Mouse (Mus musculus): ENCODE data around the gene Megf6. TPM values are rescaled to one million over a fixed set of nuclear protein-coding genes. Genes with fewer than 3 reads are reported as not detected.

Gene Megf6
- polyA plus RNA-seq, 1 experiment from 2014 or later: 9.5 TPM

DNA sequence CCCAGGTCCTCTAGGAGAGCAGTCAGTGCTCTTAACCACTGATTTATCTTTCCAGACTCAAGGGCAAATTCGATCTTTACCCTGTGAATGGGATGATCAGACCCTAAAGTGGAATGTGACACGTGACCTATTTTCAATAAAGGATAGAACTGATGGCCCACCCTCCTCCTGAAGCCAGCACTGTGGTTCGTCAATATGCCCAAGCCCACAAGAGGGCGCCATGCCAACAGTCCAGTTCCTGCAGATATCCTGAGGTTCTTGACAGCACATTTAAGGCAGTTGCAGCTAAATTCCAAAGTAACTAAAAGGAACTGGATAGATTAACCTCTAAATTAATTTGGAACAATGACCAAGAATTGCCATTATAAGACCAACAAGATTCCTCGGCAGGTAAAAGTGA is 3.5 kb upstream of the Megf6 start:
- H3K36me3 ChIP-seq (replicated peaks): no peaks in the 10 kb centered on the region
- peaks cover 19% of the 10 kb centered on the region for H3K4me1 ChIP-seq
- H3K27ac ChIP-seq: no peak overlapping the region
- H3K4me2 ChIP-seq: no peak overlapping the region
- H3K27me3 ChIP-seq (replicated peaks): peaks cover 36% of the 10 kb centered on the region
- H3K4me3 ChIP-seq: no peak overlapping the region
- WGBS: 28% methylated on average over 5 of the region's 5 CpGs
- H3K9ac ChIP-seq: no peak overlapping the region
- ATAC-seq (replicated peaks): no peak
- no peaks in the 10 kb centered on the region for H3K9me3 ChIP-seq

- peak overlapping the region; percentile 49 for H3K4me3 ChIP-seq
- no peaks in the 10 kb centered on the region for H3K9me3 ChIP-seq
- no peaks in the 10 kb centered on the region for H3K36me3 ChIP-seq (replicated peaks)
- H3K4me2 ChIP-seq: peak overlapping the region; percentile 99
- H3K27me3 ChIP-seq (replicated peaks): peaks cover 43% of the 10 kb centered on the region
- no peak overlapping the region for H3K27ac ChIP-seq
- ATAC-seq (replicated peaks): no peak
- peaks cover 23% of the 10 kb centered on the region for H3K4me1 ChIP-seq
- WGBS: under 1% methylated on average over 15 of the region's 15 CpGs
- no peak overlapping the region for H3K9ac ChIP-seq
These were observed 509 bp upstream of the Megf6 start for GRCm38 (mm10) chr4:154170021-154170420.

DNA sequence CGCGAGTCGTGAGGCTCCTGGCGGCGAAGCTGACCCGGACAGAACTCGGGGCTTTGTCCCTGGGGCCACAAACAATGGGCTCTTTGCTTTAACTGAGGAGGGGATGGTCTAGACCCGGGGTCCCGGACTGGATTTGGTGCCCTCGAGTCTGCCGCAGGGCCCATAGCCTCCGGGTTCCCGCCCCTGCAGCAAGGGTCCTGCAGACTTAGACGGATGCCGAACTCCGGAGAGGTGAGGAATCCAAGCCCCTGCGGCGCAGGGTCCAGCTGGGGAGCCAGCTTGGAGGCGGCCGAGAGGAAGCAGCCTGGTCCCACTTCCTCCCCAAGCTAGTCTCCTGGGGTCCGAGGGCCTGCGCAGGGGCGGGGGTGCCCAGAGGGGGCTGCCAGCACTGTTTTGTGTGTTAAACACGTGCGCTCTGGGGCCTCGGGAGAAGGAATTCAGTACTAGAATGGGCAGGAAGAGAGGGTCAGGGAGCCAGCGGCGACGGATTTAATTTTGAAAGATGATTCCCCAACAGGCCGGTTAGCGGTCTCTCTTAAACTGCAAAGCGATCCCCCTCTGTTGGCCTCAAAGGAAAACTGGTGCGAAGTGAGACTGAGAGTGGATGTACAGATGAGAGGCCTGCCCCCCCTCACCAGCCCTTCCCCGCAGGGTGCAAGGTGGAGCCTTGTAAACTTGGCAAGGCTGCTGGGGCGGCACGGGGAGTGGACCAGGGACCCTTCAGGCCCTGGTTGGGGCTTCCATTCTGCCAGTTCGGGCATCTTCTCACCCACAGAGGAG is 811 bp downstream of the Megf6 start:
- Histone ChIP-seq H3K9ac (peak overlapping the region; percentile 23), H3K36me3 (replicated peaks) (no peaks in the 10 kb centered on the region), H3K27me3 (replicated peaks) (peaks cover 43% of the 10 kb centered on the region), H3K4me2 (peak overlapping the region; percentile 99), H3K27ac (no peak overlapping the region), H3K4me1 (peaks cover 23% of the 10 kb centered on the region), H3K9me3 (no peaks in the 10 kb centered on the region), H3K4me3 (peak overlapping the region; percentile 49)
- WGBS: under 1% methylated on average over 37 of the region's 37 CpGs
- ATAC-seq (replicated peaks): no peak

- Histone ChIP-seq H3K4me1 (peaks cover 23% of the 10 kb centered on the region), H3K9me3 (no peaks in the 10 kb centered on the region), H3K27me3 (replicated peaks) (peaks cover 43% of the 10 kb centered on the region), H3K4me2 (peak overlapping the region; percentile 99), H3K4me3 (peak overlapping the region; percentile 49), H3K27ac (no peak overlapping the region), H3K36me3 (replicated peaks) (no peaks in the 10 kb centered on the region), H3K9ac (no peak overlapping the region)
- no peak for ATAC-seq (replicated peaks)
- 34% methylated on average over 13 of the region's 13 CpGs for WGBS
These were observed 1.5 kb downstream of the Megf6 start for GRCm38 (mm10) chr4:154171931-154172604.

DNA sequence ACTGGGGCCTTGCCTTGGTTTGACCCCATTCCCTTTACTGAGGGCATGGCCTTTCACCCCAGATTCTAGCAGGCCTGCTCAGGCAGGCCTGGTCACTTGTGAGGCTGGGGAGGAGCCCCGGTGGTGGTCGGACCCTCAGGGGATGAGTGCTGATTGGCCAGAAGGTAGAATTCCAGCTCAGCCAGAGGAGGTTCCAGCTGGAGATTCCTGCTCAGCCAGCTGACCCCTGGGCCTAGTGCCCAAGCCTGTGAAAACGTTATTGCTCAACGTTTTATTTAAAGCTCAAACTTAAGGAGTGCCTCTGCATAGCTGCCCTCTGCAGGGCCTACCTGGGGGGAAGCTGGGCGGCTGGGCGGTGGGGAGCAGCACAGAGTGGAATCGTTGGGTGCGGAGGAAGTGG is 6.7 kb downstream of the Megf6 start:
- H3K27me3 ChIP-seq (replicated peaks): peaks cover 5% of the 10 kb centered on the region; the same call in 1 of the 2 replicates
- no peak overlapping the region for H3K4me3 ChIP-seq
- no peaks in the 10 kb centered on the region for H3K36me3 ChIP-seq (replicated peaks)
- no peak overlapping the region for H3K9ac ChIP-seq
- WGBS: 72% methylated on average over 8 of the region's 8 CpGs
- H3K9me3 ChIP-seq: no peaks in the 10 kb centered on the region
- 0 out of 2 replicates have a peak, but pooled peaks cover 2% of the 10 kb centered on the region for H3K4me1 ChIP-seq
- no peak overlapping the region for H3K4me2 ChIP-seq
- H3K27ac ChIP-seq: no peak overlapping the region
- ATAC-seq (replicated peaks): no peak

- H3K36me3 ChIP-seq (replicated peaks): no peaks in the 10 kb centered on the region
- H3K9ac ChIP-seq: no peak overlapping the region
- no peak for ATAC-seq (replicated peaks)
- H3K27me3 ChIP-seq (replicated peaks): no peaks in the 10 kb centered on the region
- no peak overlapping the region for H3K4me2 ChIP-seq
- H3K4me1 ChIP-seq: no peaks in the 10 kb centered on the region
- no peak overlapping the region for H3K4me3 ChIP-seq
- 87% methylated on average over 7 of the region's 7 CpGs for WGBS
- H3K9me3 ChIP-seq: no peaks in the 10 kb centered on the region
- no peak overlapping the region for H3K27ac ChIP-seq
These were observed 10.5 kb downstream of the Megf6 start for GRCm38 (mm10) chr4:154181001-154181400.

GRCm38 (mm10) chr4:154183566-154183965 is 13.0 kb downstream of the Megf6 start:
- Histone ChIP-seq H3K27me3 (replicated peaks) (no peaks in the 10 kb centered on the region), H3K36me3 (replicated peaks) (no peaks in the 10 kb centered on the region), H3K4me3 (no peak overlapping the region), H3K27ac (no peak overlapping the region), H3K9ac (no peak overlapping the region), H3K9me3 (no peaks in the 10 kb centered on the region), H3K4me1 (no peaks in the 10 kb centered on the region), H3K4me2 (no peak overlapping the region)
- no peak for ATAC-seq (replicated peaks)
- WGBS: 80% methylated on average over 5 of the region's 5 CpGs

GRCm38 (mm10) chr4:154185001-154185400 is 14.5 kb downstream of the Megf6 start:
- no peak for ATAC-seq (replicated peaks)
- 78% methylated on average over 5 of the region's 5 CpGs for whole genome bisulfite sequencing

DNA sequence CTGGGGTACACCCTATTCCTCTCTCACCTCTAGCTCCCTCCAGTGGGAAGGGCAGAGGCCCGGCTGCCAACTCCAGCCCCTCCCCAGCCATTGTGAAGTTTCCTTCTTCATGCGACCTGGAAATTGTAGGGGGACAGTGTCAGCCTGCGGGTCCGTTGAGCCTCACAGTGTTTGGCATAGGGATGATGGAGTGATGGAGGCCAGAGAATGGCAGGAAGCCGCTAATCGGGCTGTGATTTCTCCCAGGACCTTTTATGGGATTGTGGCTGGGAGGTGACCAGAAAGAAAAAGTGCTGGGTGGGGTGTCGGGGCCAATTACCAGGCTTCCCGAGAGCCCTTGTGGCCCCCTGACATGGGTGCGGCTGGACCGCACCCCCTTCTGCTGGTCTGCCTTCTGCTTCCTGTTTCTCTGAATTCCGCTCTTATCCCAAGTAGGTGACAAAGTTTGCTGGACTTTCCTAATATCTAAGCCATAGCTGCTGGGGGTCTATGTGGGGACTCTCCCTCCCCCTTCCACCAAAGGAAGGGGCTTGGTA is 15.5 kb downstream of the Megf6 start:
- no peak overlapping the region for H3K4me3 ChIP-seq
- no peak for ATAC-seq (replicated peaks)
- WGBS: 88% methylated on average over 11 of the region's 11 CpGs

More at GRCm38 (mm10) chr4:154185001-154185400, 14.5 kb downstream of the Megf6 start:
- H3K4me2 ChIP-seq: no peak overlapping the region
- no peaks in the 10 kb centered on the region for H3K4me1 ChIP-seq
- no peak overlapping the region for H3K27ac ChIP-seq
- no peak overlapping the region for H3K9ac ChIP-seq
- no peaks in the 10 kb centered on the region for H3K9me3 ChIP-seq
- H3K36me3 ChIP-seq (replicated peaks): no peaks in the 10 kb centered on the region
- no peaks in the 10 kb centered on the region for H3K27me3 ChIP-seq (replicated peaks)
- H3K4me3 ChIP-seq: no peak overlapping the region

GRCm38 (mm10) chr4:154188948-154189347 is 18.4 kb downstream of the Megf6 start:
- Histone ChIP-seq H3K4me3 (no peak overlapping the region), H3K9ac (no peak overlapping the region), H3K9me3 (no peaks in the 10 kb centered on the region), H3K4me2 (no peak overlapping the region), H3K27me3 (replicated peaks) (no peaks in the 10 kb centered on the region), H3K4me1 (no peaks in the 10 kb centered on the region), H3K36me3 (replicated peaks) (no peaks in the 10 kb centered on the region), H3K27ac (no peak overlapping the region)
- no peak for ATAC-seq (replicated peaks)
- 81% methylated on average over 8 of the region's 8 CpGs for WGBS

More for the DNA sequence above, 15.5 kb downstream of the Megf6 start:
- no peaks in the 10 kb centered on the region for H3K36me3 ChIP-seq (replicated peaks)
- no peak overlapping the region for H3K9ac ChIP-seq
- H3K4me1 ChIP-seq: no peaks in the 10 kb centered on the region
- H3K9me3 ChIP-seq: no peaks in the 10 kb centered on the region
- H3K27ac ChIP-seq: no peak overlapping the region
- no peak overlapping the region for H3K4me2 ChIP-seq
- no peaks in the 10 kb centered on the region for H3K27me3 ChIP-seq (replicated peaks)

- no peak overlapping the region for H3K4me3 ChIP-seq
- 60% methylated on average over 6 of the region's 6 CpGs for WGBS
- no peak overlapping the region for H3K4me2 ChIP-seq
- no peak for ATAC-seq (replicated peaks)
- H3K4me1 ChIP-seq: peaks cover 8% of the 10 kb centered on the region
- H3K36me3 ChIP-seq (replicated peaks): no peaks in the 10 kb centered on the region
- H3K27me3 ChIP-seq (replicated peaks): no peaks in the 10 kb centered on the region
- no peak overlapping the region for H3K27ac ChIP-seq
- 0 out of 2 replicates have a peak, but pooled peaks cover 2% of the 10 kb centered on the region for H3K9me3 ChIP-seq
- no peak overlapping the region for H3K9ac ChIP-seq
These were observed 27.4 kb downstream of the Megf6 start for GRCm38 (mm10) chr4:154197961-154198360.

DNA sequence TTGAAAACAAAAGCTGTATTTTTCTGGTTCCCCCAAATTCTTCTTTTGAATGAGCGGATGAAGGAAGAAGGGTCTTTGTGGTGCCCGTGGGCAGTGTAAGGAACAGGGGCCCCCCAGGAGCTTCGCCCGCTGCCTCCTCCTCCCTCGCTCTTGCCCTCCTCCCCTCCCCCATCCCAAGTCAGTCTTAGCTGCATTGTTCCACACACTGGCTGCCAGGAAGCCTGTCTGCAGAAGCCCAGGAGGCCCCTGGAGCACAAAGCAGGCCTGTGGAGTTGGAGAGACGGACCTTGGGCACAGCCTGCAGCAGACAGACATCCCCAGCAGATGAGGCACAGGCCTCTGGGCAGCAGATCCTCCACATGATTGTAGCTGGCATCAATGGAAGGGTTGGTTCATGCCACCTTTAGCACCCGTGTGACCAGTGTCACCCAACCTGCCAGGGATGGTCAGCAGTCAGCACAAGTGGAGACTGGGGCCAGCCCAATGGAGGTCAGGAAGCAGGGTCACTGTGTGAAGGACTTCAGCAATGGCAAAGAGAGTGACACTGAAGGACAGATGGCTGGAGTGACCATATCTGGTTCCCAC is 27.9 kb downstream of the Megf6 start:
- Histone ChIP-seq H3K4me1 (peaks cover 8% of the 10 kb centered on the region), H3K9me3 (0 out of 2 replicates have a peak, but pooled peaks cover 2% of the 10 kb centered on the region), H3K4me2 (no peak overlapping the region), H3K36me3 (replicated peaks) (no peaks in the 10 kb centered on the region), H3K4me3 (no peak overlapping the region), H3K9ac (no peak overlapping the region), H3K27ac (no peak overlapping the region), H3K27me3 (replicated peaks) (no peaks in the 10 kb centered on the region)
- ATAC-seq (replicated peaks): no peak
- WGBS: 16% methylated on average over 7 of the region's 7 CpGs

Data from midbrain, embryonic 15.5 days (tissue).